Mouse (Mus musculus): ENCODE results near the gene Pbrm1.

DNA sequence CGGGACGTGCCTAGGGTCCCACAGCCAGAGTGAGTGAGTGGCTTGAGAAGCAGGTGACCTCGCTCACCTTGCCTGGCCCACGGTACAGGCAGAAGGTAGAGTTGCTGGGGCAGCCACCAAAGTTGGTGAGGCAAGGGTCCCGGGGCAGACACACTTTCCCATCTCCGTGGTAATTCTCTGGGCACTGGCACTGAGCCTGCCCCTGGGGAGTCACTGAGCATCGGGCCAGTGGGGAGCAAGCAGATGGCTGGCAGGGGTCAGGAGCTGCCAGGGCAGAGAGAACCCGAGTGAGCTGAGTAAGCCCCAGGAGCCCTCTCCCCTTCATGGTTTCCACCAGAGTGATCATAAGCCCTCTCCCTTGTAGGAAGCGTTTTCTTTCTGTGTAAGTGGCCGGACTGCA is 142.7 kb downstream of the Pbrm1 start:
- no peak for TF ChIP-seq CTCF (IDR thresholded peaks at IDR 0.05; ENCODE audit: insufficient read depth, low read length)
- TF ChIP-seq POLR2A (IDR thresholded peaks at IDR 0.05; ENCODE audit: borderline replicate concordance, extremely low read depth, low read depth, low read length), result no peak

Measured in lung, adult 2 months (tissue).